Mouse (Mus musculus) heart, adult 2 months (tissue): ENCODE measurements around the gene Tnfsfm13. TPM values are rescaled to one million over a fixed set of nuclear protein-coding genes. Genes with fewer than 3 reads are reported as not detected.

Source experiments
- DNase-seq, 2 experiments: peaks; one replicate each; pipeline ENCODE4 v3.0.0; 2021
- H3K27ac ChIP-seq: fragments of 200-600 bp; 2 replicates; pipeline ENCODE4 v1.8.1; 2022
- H3K27me3 ChIP-seq: fragments of 200-500 bp; 2 replicates; pipeline ENCODE4 v1.6.1; 2012; ENCODE audit warnings: mild to moderate bottlenecking, low read length, inconsistent platforms, mixed read lengths; ENCODE audit not compliant: control insufficient read depth, insufficient read depth
- H3K36me3 ChIP-seq: fragments of 200-500 bp; 2 replicates; pipeline ENCODE4 v1.6.1; 2012; ENCODE audit warnings: low read length, inconsistent platforms; ENCODE audit not compliant: control insufficient read depth, insufficient read depth
- H3K4me1 ChIP-seq: fragments of 200-500 bp; 2 replicates; pipeline ENCODE4 v1.6.1; 2011; ENCODE audit warnings: low read length; ENCODE audit not compliant: control insufficient read depth, insufficient read depth
- H3K4me3 ChIP-seq: fragments of 200-600 bp; 2 replicates; pipeline ENCODE4 v1.8.1; 2022
- H3K79me2 ChIP-seq: fragments of 200-500 bp; replicated peaks from 2 replicates; pipeline ENCODE4 v1.6.1; 2012; ENCODE audit warnings: mild to moderate bottlenecking, inconsistent platforms, low read length, moderate library complexity, mixed read lengths; ENCODE audit not compliant: control insufficient read depth, insufficient read depth
- H3K9ac ChIP-seq: fragments of 200-500 bp; 2 replicates; pipeline ENCODE4 v1.6.1; 2012; ENCODE audit warnings: low read depth, mild to moderate bottlenecking, control low read depth, inconsistent platforms, low read length, mixed read lengths
- CTCF ChIP-seq: fragments of 200-600 bp; IDR thresholded peaks from 2 replicates; pipeline ENCODE4 v1.8.1; 2022; ENCODE audit warnings: antibody characterized with exemption, mild to moderate bottlenecking, moderate library complexity
- EP300 ChIP-seq: fragments of 200-500 bp; IDR thresholded peaks from 2 replicates; pipeline ENCODE4 v1.6.1; 2011; ENCODE audit warnings: low read depth, low read length, control low read depth; ENCODE audit not compliant: insufficient read depth
- POLR2A ChIP-seq: fragments of 200-500 bp; IDR thresholded peaks from 2 replicates; pipeline ENCODE4 v1.6.1; 2011; ENCODE audit warnings: mild to moderate bottlenecking, low read depth, low read length, control low read depth; ENCODE audit not compliant: insufficient read depth
- WGBS: fragments of 180-500 bp; shearing (Covaris S2); methylation state at CpG from one replicate; pipeline ENCODE4 v1.1.7; 2018; 5-methylcytosine and 5-hydroxymethylcytosine counted together
- intact Hi-C: fragments of 180-260 bp; cut with DNase I; formaldehyde crosslinking; loops from one replicate; pipeline ENCODE4 v1.15.1; 2025
- polyA plus RNA-seq: library from polyadenylated mRNA; depleted of rRNA; stranded (reverse); fragments of >200 nt; gene quantifications from 2 replicates; pipeline ENCODE4 v1.2.3, GENCODE M21; 2012
- total RNA-seq, 2 experiments: library from RNA; stranded (reverse); gene quantifications; 2 replicates each; pipeline ENCODE4 v1.2.3; 2021

The Tnfsfm13 gene
- total and polyA plus RNA-seq, 3 experiments = 2.8 to 3.7 (median 3.2) TPM

- TF ChIP-seq EP300 (no peak), CTCF (no peak), POLR2A (no peak)
- no peaks in the 10 kb centered on the region for H3K27me3 ChIP-seq
- H3K4me1 ChIP-seq = peaks cover 10% of the 10 kb centered on the region
- no peak overlapping the region for H3K27ac ChIP-seq
- no peak for DNase-seq
- intact Hi-C loops = no loop called here
- no peaks in the 10 kb centered on the region for H3K79me2 ChIP-seq
- 88% methylated on average over 3 of the region's 3 CpGs for WGBS
- peaks cover 17% of the 10 kb centered on the region for H3K36me3 ChIP-seq
- no peak overlapping the region for H3K9ac ChIP-seq
- no peak overlapping the region for H3K4me3 ChIP-seq
These were observed 29.3 kb downstream of the Tnfsfm13 start for GRCm38 (mm10) chr11:69666665-69667005.

GRCm38 (mm10) chr11:69665961-69666664 lies 29.8 kb downstream of the Tnfsfm13 start, which contains the start of gene Cd68:
TSS of gene Cd68 (minus strand) at chr11:69666153.
- H3K27ac ChIP-seq = no peak within 1 kb of the TSS; the same call in 1 of the 2 replicates
- WGBS = 49% methylated on average over 7 of the region's 7 CpGs
- H3K79me2 ChIP-seq = no peaks in the 10 kb centered on the region
- intact Hi-C loops = no loop called here
- peaks cover 17% of the 10 kb centered on the region for H3K36me3 ChIP-seq
- no peaks in the 10 kb centered on the region for H3K27me3 ChIP-seq
- H3K4me3 ChIP-seq = no peak within 1 kb of the TSS
- no peak within 1 kb of the TSS for H3K9ac ChIP-seq
- DNase-seq = peak in 1 of 2 experiments; percentile 71
- H3K4me1 ChIP-seq = peaks cover 10% of the 10 kb centered on the region
- TF ChIP-seq CTCF (no peak), POLR2A (0 out of 2 replicates have a peak, but pooled peaks have one; percentile 44), EP300 (no peak)

- Histone ChIP-seq H3K4me1 (peaks cover 6% of the 10 kb centered on the region), H3K9ac (no peak overlapping the region), H3K36me3 (peaks cover 14% of the 10 kb centered on the region), H3K27ac (no peak overlapping the region; the same call in 1 of the 2 replicates), H3K27me3 (no peaks in the 10 kb centered on the region), H3K4me3 (no peak overlapping the region), H3K79me2 (no peaks in the 10 kb centered on the region)
- intact Hi-C loops = no loop called here
- no peak for TF ChIP-seq POLR2A
- no peak for DNase-seq
- 66% methylated on average over 9 of the region's 9 CpGs for WGBS
These were observed 30.4 kb downstream of the Tnfsfm13 start for GRCm38 (mm10) chr11:69665457-69665960.

GRCm38 (mm10) chr11:69664841-69665240 lies 31.1 kb downstream of the Tnfsfm13 start:
- Histone ChIP-seq H3K4me1 (peaks cover 6% of the 10 kb centered on the region), H3K4me3 (no peak overlapping the region), H3K36me3 (peaks cover 7% of the 10 kb centered on the region), H3K27me3 (no peaks in the 10 kb centered on the region), H3K79me2 (no peaks in the 10 kb centered on the region), H3K9ac (no peak overlapping the region), H3K27ac (no peak overlapping the region; the same call in 1 of the 2 replicates)
- no peak for DNase-seq
- intact Hi-C loops = no loop called here
- TF ChIP-seq EP300 (no peak), POLR2A (no peak), CTCF (no peak)
- WGBS = 85% methylated on average over 7 of the region's 7 CpGs

GRCm38 (mm10) chr11:69663795-69664194 lies 32.1 kb downstream of the Tnfsfm13 start:
- no peak overlapping the region for H3K9ac ChIP-seq
- no peak overlapping the region for H3K4me3 ChIP-seq
- TF ChIP-seq POLR2A (no peak), CTCF (no peak), EP300 (peak; percentile 63; the same call in 1 of the 2 replicates)
- 47% methylated on average over 6 of the region's 6 CpGs for WGBS
- H3K36me3 ChIP-seq = no peaks in the 10 kb centered on the region; the same call in 1 of the 2 replicates
- intact Hi-C loops = no loop called here
- peak; percentile 40 to 41 for DNase-seq
- H3K79me2 ChIP-seq = no peaks in the 10 kb centered on the region
- H3K27me3 ChIP-seq = no peaks in the 10 kb centered on the region
- H3K27ac ChIP-seq = peak overlapping the region; percentile 98; the same call in 1 of the 2 replicates
- H3K4me1 ChIP-seq = peaks cover 6% of the 10 kb centered on the region
